Mouse (Mus musculus) myocyte (in vitro differentiated cells): Measurements from ENCODE around the gene Ecsit.

Experiments
- CEBPB ChIP-seq: IDR thresholded peaks from 2 replicates; pipeline ENCODE4 v1.6.1; 2011; ENCODE audit warnings: mild to moderate bottlenecking, moderate library complexity; ENCODE audit not compliant: poor library complexity, insufficient read depth, severe bottlenecking
- E2F4 ChIP-seq: IDR thresholded peaks from one replicate; pipeline ENCODE4 v1.6.1; 2011; ENCODE audit warnings: mild to moderate bottlenecking, control low read depth, moderate library complexity; ENCODE audit not compliant: insufficient read depth
- MAX ChIP-seq: IDR thresholded peaks from one replicate; pipeline ENCODE4 v1.6.1; 2011; ENCODE audit warnings: low read depth, mild to moderate bottlenecking, control low read depth
- MYOD1 ChIP-seq, 3 experiments: IDR thresholded peaks; one replicate each; pipeline ENCODE4 v1.6.1; 2011; ENCODE audit warnings: control low read depth in 2 of 3, low read depth in 2 of 3, mild to moderate bottlenecking in 2 of 3, moderate library complexity in 1 of 3; ENCODE audit not compliant: insufficient read length in 2 of 3, control insufficient read depth in 1 of 3
- MYOG ChIP-seq, 3 experiments: IDR thresholded peaks; one replicate each; pipeline ENCODE4 v1.6.1; 2011; ENCODE audit warnings: control low read depth in 2 of 3, low read depth in 2 of 3, mild to moderate bottlenecking in 2 of 3; ENCODE audit not compliant: insufficient read length in 2 of 3, control insufficient read depth in 1 of 3, insufficient read depth in 1 of 3
- POLR2A ChIP-seq: IDR thresholded peaks from one replicate; pipeline ENCODE4 v1.6.1; 2011; ENCODE audit warnings: low read depth, mild to moderate bottlenecking, control low read depth, moderate library complexity; ENCODE audit not compliant: insufficient read length
- POLR2AphosphoS2 ChIP-seq: IDR thresholded peaks from one replicate; pipeline ENCODE4 v1.6.1; 2011; ENCODE audit warnings: low read depth, control low read depth; ENCODE audit not compliant: insufficient read length
- REST ChIP-seq: IDR thresholded peaks from one replicate; pipeline ENCODE4 v1.6.1; 2011; ENCODE audit warnings: mild to moderate bottlenecking, control low read depth, moderate library complexity; ENCODE audit not compliant: insufficient read depth, insufficient read length
- TCF12 ChIP-seq: IDR thresholded peaks from one replicate; pipeline ENCODE4 v1.6.1; 2011; ENCODE audit warnings: mild to moderate bottlenecking, control low read depth; ENCODE audit not compliant: poor library complexity, insufficient read depth, severe bottlenecking
- TCF3 ChIP-seq: IDR thresholded peaks from one replicate; pipeline ENCODE4 v1.6.1; 2011; ENCODE audit warnings: low read depth, control low read depth; ENCODE audit not compliant: insufficient read length
- USF1 ChIP-seq: IDR thresholded peaks from one replicate; pipeline ENCODE4 v1.6.1; 2011; ENCODE audit warnings: low read depth, mild to moderate bottlenecking, control low read depth, moderate library complexity

GRCm38 (mm10) chr9:22092746-22093145 lies 7.5 kb upstream of the Ecsit start:
- TF ChIP-seq POLR2AphosphoS2, result no peak
- no peak for TF ChIP-seq POLR2A
- no peak for TF ChIP-seq TCF3
- no peak for TF ChIP-seq MYOG (IDR thresholded peaks at IDR 0.05; ENCODE audit: control insufficient read depth in 1 of 3, insufficient read depth in 1 of 3, insufficient read length in 2 of 3, low read depth in 2 of 3)
- TF ChIP-seq USF1, result no peak
- no peak for TF ChIP-seq CEBPB
- TF ChIP-seq MYOD1 (IDR thresholded peaks at IDR 0.05; ENCODE audit: control insufficient read depth in 1 of 3, insufficient read length in 2 of 3, low read depth in 2 of 3), result no peak
- no peak for TF ChIP-seq E2F4
- no peak for TF ChIP-seq MAX
- no peak for TF ChIP-seq TCF12
- TF ChIP-seq REST, result no peak
